Mouse (Mus musculus) heart, embryonic 12.5 days (tissue): ENCODE measurements around the gene Armc12. TPM values are rescaled to one million over a fixed set of nuclear protein-coding genes. Genes with fewer than 3 reads are reported as not detected.
A peak's percentile ranks its signal among the peaks of the same experiment; 100 is the strongest.

Source experiments
- ATAC-seq: fragments of 200-750 bp; cut with Nextera tagmentation; 2 replicates; pipeline ENCODE4 v1.8.0; 2017; ENCODE audit warnings: moderate TSS enrichment, moderate library complexity; ENCODE audit not compliant: insufficient number of reproducible peaks, low FRiP score
- H3K27ac ChIP-seq: fragments of 300-500 bp; sonication (generic); 2 replicates; pipeline ENCODE4 v1.5.1; 2016; ENCODE audit warnings: mild to moderate bottlenecking, moderate library complexity; ENCODE audit not compliant: poor library complexity, severe bottlenecking
- H3K27me3 ChIP-seq: fragments of 300-500 bp; sonication (generic); replicated peaks from 2 replicates; pipeline ENCODE4 v1.6.1; 2016; ENCODE audit warnings: mild to moderate bottlenecking, moderate library complexity
- H3K36me3 ChIP-seq: fragments of 300-500 bp; sonication (generic); 2 replicates; pipeline ENCODE4 v1.6.1; 2016; ENCODE audit warnings: mild to moderate bottlenecking, moderate library complexity
- H3K4me1 ChIP-seq: fragments of 300-500 bp; sonication (generic); replicated peaks from 2 replicates; pipeline ENCODE4 v1.6.1; 2016; ENCODE audit warnings: mild to moderate bottlenecking
- H3K4me2 ChIP-seq: fragments of 300-500 bp; sonication (generic); 2 replicates; pipeline ENCODE4 v1.6.1; 2016; ENCODE audit warnings: mild to moderate bottlenecking, moderate library complexity
- H3K4me3 ChIP-seq: fragments of 300-500 bp; sonication (generic); 2 replicates; pipeline ENCODE4 v1.5.1; 2016; ENCODE audit warnings: mild to moderate bottlenecking
- H3K9ac ChIP-seq: fragments of 300-500 bp; sonication (generic); 2 replicates; pipeline ENCODE4 v1.6.1; 2016; ENCODE audit warnings: mild to moderate bottlenecking, moderate library complexity
- H3K9me3 ChIP-seq: fragments of 300-500 bp; sonication (generic); replicated peaks from 2 replicates; pipeline ENCODE4 v1.6.1; 2016; ENCODE audit warnings: mild to moderate bottlenecking, moderate library complexity
- WGBS: fragments of 180-500 bp; shearing (Covaris S2); methylation state at CpG from one replicate; pipeline ENCODE4 v1.1.7; 2016; 5-methylcytosine and 5-hydroxymethylcytosine counted together
- polyA plus RNA-seq: library from polyadenylated mRNA; unstranded; fragments of >200 nt; fragmentation: Nextera tagmentation; extraction: Ambion mirVana; gene quantifications from 2 replicates; pipeline ENCODE4 v1.2.1, GENCODE M21; 2016

The Armc12 gene
- polyA plus RNA-seq, 1 experiment from 2014 or later: not detected

- H3K27ac ChIP-seq: no peak overlapping the region
- H3K4me1 ChIP-seq: no peaks in the 10 kb centered on the region
- no peak overlapping the region for H3K4me2 ChIP-seq
- H3K36me3 ChIP-seq: no peaks in the 10 kb centered on the region
- 0 out of 2 replicates have a peak, but pooled peaks cover 2% of the 10 kb centered on the region for H3K27me3 ChIP-seq
- ATAC-seq: no peak
- 63% methylated on average over 3 of the region's 3 CpGs for WGBS
- no peak overlapping the region for H3K4me3 ChIP-seq
- no peaks in the 10 kb centered on the region for H3K9me3 ChIP-seq
- no peak overlapping the region for H3K9ac ChIP-seq
Measured at GRCm38 (mm10) chr17:28500465-28500864, 30.1 kb upstream of the Armc12 start.

- H3K27me3 ChIP-seq: 0 out of 2 replicates have a peak, but pooled peaks cover 2% of the 10 kb centered on the region
- 48% methylated on average over 7 of the region's 7 CpGs for WGBS
- no peak overlapping the region for H3K4me2 ChIP-seq
- H3K4me1 ChIP-seq: peaks cover 7% of the 10 kb centered on the region
- H3K36me3 ChIP-seq: no peaks in the 10 kb centered on the region
- H3K9me3 ChIP-seq: no peaks in the 10 kb centered on the region
- H3K27ac ChIP-seq: no peak overlapping the region
- ATAC-seq: no peak
- no peak overlapping the region for H3K9ac ChIP-seq
- H3K4me3 ChIP-seq: no peak overlapping the region
Measured at GRCm38 (mm10) chr17:28502196-28502821, 28.3 kb upstream of the Armc12 start.

GRCm38 (mm10) chr17:28504182-28504581 lies 26.4 kb upstream of the Armc12 start:
- H3K27me3 ChIP-seq: 0 out of 2 replicates have a peak, but pooled peaks cover 2% of the 10 kb centered on the region
- WGBS: 80% methylated on average over 6 of the region's 6 CpGs
- ATAC-seq: no peak
- H3K36me3 ChIP-seq: no peaks in the 10 kb centered on the region
- no peaks in the 10 kb centered on the region for H3K9me3 ChIP-seq
- H3K4me1 ChIP-seq: peaks cover 13% of the 10 kb centered on the region
- H3K4me3 ChIP-seq: no peak overlapping the region
- H3K9ac ChIP-seq: no peak overlapping the region
- no peak overlapping the region for H3K27ac ChIP-seq
- no peak overlapping the region for H3K4me2 ChIP-seq

GRCm38 (mm10) chr17:28505591-28505990 lies 25.0 kb upstream of the Armc12 start:
- WGBS: 84% methylated on average over 4 of the region's 4 CpGs
- H3K27ac ChIP-seq: no peak overlapping the region
- H3K4me3 ChIP-seq: no peak overlapping the region
- H3K36me3 ChIP-seq: no peaks in the 10 kb centered on the region
- no peaks in the 10 kb centered on the region for H3K9me3 ChIP-seq
- peaks cover 17% of the 10 kb centered on the region for H3K4me1 ChIP-seq
- ATAC-seq: no peak
- no peak overlapping the region for H3K4me2 ChIP-seq
- H3K9ac ChIP-seq: no peak overlapping the region
- 0 out of 2 replicates have a peak, but pooled peaks cover 2% of the 10 kb centered on the region for H3K27me3 ChIP-seq

GRCm38 (mm10) chr17:28506895-28507294 lies 23.7 kb upstream of the Armc12 start:
- H3K27me3 ChIP-seq: 0 out of 2 replicates have a peak, but pooled peaks cover 2% of the 10 kb centered on the region
- no peak overlapping the region for H3K27ac ChIP-seq
- ATAC-seq: no peak
- H3K9ac ChIP-seq: no peak overlapping the region
- H3K4me2 ChIP-seq: no peak overlapping the region
- 9% methylated on average over 5 of the region's 5 CpGs for WGBS
- no peak overlapping the region for H3K4me3 ChIP-seq
- H3K4me1 ChIP-seq: peaks cover 28% of the 10 kb centered on the region
- no peaks in the 10 kb centered on the region for H3K36me3 ChIP-seq
- H3K9me3 ChIP-seq: no peaks in the 10 kb centered on the region

- ATAC-seq: no peak
- Histone ChIP-seq H3K27me3 (no peaks in the 10 kb centered on the region), H3K4me1 (peaks cover 28% of the 10 kb centered on the region), H3K4me2 (no peak overlapping the region), H3K9ac (no peak overlapping the region), H3K27ac (no peak overlapping the region), H3K36me3 (no peaks in the 10 kb centered on the region), H3K9me3 (no peaks in the 10 kb centered on the region), H3K4me3 (no peak overlapping the region)
- 19% methylated on average over 5 of the region's 5 CpGs for WGBS
Measured at GRCm38 (mm10) chr17:28507496-28507895, 23.1 kb upstream of the Armc12 start.

GRCm38 (mm10) chr17:28510445-28511342 lies 19.9 kb upstream of the Armc12 start:
- no peak for ATAC-seq
- 6% methylated on average over 26 of the region's 28 CpGs for WGBS
- Histone ChIP-seq H3K4me2 (peak overlapping the region; percentile 67), H3K36me3 (no peaks in the 10 kb centered on the region), H3K27me3 (0 out of 2 replicates have a peak, but pooled peaks cover 14% of the 10 kb centered on the region), H3K27ac (no peak overlapping the region), H3K9ac (peak overlapping the region; percentile 30; the same call in 1 of the 2 replicates), H3K4me1 (peaks cover 37% of the 10 kb centered on the region), H3K9me3 (no peaks in the 10 kb centered on the region), H3K4me3 (peak overlapping the region; percentile 33)

- Histone ChIP-seq H3K9me3 (no peaks in the 10 kb centered on the region), H3K36me3 (no peaks in the 10 kb centered on the region), H3K4me2 (peak overlapping the region; percentile 67; the same call in 1 of the 2 replicates), H3K9ac (no peak overlapping the region), H3K4me3 (no peak overlapping the region), H3K27ac (no peak overlapping the region), H3K27me3 (peaks cover 20% of the 10 kb centered on the region; the same call in 1 of the 2 replicates), H3K4me1 (peaks cover 37% of the 10 kb centered on the region)
- ATAC-seq: no peak
- 30% methylated on average over 9 of the region's 9 CpGs for WGBS
Measured at GRCm38 (mm10) chr17:28511616-28512541, 18.7 kb upstream of the Armc12 start.

GRCm38 (mm10) chr17:28512696-28513095 lies 17.9 kb upstream of the Armc12 start:
- H3K4me3 ChIP-seq: no peak overlapping the region
- no peak overlapping the region for H3K4me2 ChIP-seq
- ATAC-seq: no peak
- H3K36me3 ChIP-seq: no peaks in the 10 kb centered on the region
- WGBS: 53% methylated on average over 6 of the region's 6 CpGs
- H3K4me1 ChIP-seq: peaks cover 33% of the 10 kb centered on the region
- peaks cover 20% of the 10 kb centered on the region; the same call in 1 of the 2 replicates for H3K27me3 ChIP-seq
- no peaks in the 10 kb centered on the region for H3K9me3 ChIP-seq
- peak overlapping the region; percentile 18; the same call in 1 of the 2 replicates for H3K9ac ChIP-seq
- no peak overlapping the region for H3K27ac ChIP-seq

- Histone ChIP-seq H3K4me1 (peaks cover 38% of the 10 kb centered on the region), H3K27ac (no peak overlapping the region), H3K4me2 (no peak overlapping the region), H3K9me3 (no peaks in the 10 kb centered on the region), H3K27me3 (peaks cover 20% of the 10 kb centered on the region; the same call in 1 of the 2 replicates), H3K9ac (no peak overlapping the region), H3K4me3 (no peak overlapping the region), H3K36me3 (no peaks in the 10 kb centered on the region)
- WGBS: 69% methylated on average over 1 of the region's 1 CpGs
- no peak for ATAC-seq
Measured at GRCm38 (mm10) chr17:28513337-28513736, 17.3 kb upstream of the Armc12 start.
